Mouse (Mus musculus) c-Kit-positive CD71-positive TER-119-negative erythroid progenitor cells, embryonic 14.5 days (primary cell): ENCODE measurements around the gene Lrrc45.
"Not testable (repeated sequence)": the region's sequence is repeated elsewhere in the genome, so short reads cannot be mapped to it uniquely, and the experiment has no call there.

Experiments used
- DNase-seq: peaks from one replicate; pipeline ENCODE4 v3.0.0-alpha.2; 2013; ENCODE audit warnings: low read depth

Gene Lrrc45

DNA sequence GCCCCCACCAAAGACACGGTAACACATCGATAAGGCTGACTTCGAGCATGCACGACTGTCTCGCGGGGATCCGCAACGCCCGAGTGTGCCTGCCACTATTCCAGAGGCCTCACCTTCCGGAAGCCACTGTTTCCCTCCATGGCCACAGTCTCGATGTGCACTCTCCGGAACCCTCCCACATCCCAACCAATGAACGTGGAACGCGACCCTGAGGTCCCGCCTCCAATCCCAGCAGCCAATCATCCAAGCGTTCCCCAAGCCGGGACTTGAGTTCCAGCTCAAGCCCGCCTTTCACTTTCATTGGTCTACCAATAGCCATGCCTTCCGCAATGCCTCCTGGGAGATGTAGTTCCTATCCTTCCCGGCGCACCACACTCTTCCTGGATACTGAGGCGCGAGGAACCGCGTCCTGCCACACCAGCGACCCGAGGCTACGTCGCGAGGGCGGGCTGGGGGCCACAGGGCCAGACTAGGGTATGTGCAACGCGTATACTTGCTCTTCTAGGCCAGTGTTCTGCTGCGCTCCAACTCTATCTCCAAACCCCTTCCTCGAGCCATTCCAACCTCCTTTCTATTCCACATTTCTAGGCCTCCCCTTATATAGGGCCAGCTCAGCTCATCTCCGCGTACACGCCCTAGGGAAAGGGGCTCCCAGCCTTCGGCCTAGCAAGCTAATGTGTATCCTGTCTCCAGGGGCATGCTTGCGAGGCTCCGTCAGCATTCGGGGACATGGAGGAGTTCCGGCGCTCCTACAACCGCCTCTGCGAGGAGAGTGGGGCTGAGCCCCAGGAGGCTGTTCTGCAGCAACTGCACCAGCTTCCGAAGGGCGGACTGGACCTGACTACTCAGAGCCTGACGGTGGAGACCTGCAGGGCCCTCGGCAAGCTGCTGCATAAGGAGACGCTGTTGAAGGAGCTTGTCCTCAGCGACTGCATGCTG lies at the start of gene Lrrc45, which contains the start of gene Cenpx:
Lrrc45 (plus strand) TSS at position 346 of the 939 bp plus-strand sequence.
Cenpx (minus strand) TSS at position 159 of the 939 bp plus-strand sequence.
- DNase-seq, result peak; percentile 100

- no peak for DNase-seq
Measured at GRCm38 (mm10) chr11:120665406-120665805, 48.3 kb upstream of the Lrrc45 start.

DNA sequence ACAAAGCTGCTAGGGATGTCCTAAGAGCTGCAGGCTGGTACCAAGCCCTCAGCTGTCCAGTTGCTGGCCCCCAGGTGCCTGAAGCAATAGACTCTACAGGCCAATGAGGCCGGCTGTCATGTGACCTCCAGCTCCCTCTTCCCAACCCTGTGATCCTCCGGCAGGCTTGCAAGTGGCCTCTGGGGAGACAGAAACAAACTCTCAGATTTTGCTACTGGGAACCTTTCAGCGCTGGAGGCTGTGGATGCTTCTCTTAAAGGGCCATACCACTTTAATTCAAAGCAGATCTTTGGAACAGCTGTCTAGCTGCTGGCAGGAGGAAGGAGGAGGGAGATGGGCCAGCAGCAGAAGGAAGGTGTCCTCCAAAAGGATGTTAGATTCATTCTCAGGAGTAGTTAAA lies 47.1 kb upstream of the Lrrc45 start:
- no peak for DNase-seq

DNA sequence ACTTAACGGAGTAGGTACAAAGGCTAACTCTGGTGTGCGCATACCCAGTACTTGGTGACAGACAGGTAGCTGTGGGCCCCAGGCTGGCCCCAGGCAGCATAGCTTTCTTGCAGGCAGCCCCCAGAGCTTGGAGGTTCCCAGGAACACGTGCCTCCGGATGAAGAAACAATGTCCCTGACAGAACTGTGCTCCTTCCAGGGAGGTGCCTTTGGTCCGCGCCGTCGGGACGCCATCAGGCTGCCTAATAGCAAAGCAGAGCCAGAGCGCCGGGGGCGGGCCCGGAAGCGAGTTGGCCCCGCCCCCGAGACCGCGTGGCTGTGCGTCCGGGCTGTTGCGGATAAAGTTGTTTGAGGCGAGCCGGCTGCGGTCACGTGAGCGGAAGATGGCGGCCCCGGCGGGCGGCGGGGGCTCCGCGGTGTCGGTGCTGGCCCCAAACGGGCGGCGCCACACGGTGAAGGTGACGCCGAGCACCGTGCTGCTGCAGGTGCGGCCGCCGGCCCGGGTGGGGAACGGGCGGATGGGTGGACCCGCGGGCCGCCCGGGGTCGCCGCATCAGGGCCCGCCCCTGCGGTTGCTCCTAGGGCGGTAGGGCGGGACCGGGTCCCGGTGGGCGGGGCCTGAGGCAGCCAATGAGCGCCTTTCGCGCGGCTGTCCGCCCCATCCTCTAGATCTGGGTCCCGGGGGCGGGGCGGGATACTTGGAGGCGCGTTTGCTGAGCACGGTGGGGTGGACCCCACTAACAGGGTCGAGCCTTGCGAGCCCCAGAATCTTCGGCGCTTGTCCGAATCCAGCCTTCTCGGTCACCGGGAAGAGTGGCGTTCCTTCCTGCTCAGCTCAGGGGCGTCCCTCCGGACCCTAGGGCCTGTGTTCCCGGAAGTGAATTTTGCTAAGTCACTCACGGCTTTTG lies 40.8 kb upstream of the Lrrc45 start, which contains the start of gene Aspscr1:
Aspscr1 (plus strand) TSS at position 287 of the 907 bp plus-strand sequence.
- peak; percentile 94 for DNase-seq

GRCm38 (mm10) chr11:120673594-120674122 lies 40.1 kb upstream of the Lrrc45 start:
- DNase-seq, result no peak

DNA sequence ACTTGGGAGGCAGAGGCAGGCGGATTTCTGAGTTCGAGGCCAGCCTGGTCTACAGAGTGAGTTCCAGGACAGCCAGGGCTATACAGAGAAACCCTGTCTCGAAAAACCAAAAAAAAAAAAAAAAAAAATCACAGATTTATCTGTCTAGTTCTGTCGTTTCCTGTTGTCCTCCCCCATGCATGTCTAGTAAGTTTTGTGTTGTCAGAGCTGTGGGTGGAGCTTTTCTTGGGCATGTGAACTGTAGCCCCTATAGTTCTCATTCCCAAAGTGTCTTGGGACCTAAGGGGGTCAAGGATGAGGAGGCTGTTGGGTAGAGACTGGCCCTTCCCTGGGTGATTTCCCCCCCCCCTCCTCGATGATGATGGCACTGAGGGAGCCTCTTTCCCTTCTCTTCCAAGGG lies 37.9 kb upstream of the Lrrc45 start:
- DNase-seq, result not testable (repeated sequence)

DNA sequence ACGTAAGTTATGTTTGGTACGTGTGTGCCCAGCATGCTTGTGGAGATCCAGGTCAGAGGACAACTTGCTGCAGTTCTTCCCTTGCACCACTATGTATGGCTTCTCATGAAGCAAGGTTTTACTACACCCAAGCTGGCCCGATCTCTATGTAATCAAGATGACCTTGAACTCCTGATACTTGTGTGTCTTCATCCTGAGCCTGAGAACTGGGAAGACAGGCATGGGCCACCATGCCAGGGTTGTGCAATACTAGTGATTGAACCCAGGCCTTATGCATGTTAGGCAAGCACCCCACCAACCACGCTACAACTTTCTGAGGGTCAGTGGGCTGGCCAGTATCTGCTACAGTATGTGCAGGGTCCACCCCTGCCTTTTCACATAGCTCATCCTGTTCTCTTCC lies 36.8 kb upstream of the Lrrc45 start:
- DNase-seq, result no peak

- DNase-seq, result no peak
Measured at GRCm38 (mm10) chr11:120679909-120680308, 33.8 kb upstream of the Lrrc45 start.

GRCm38 (mm10) chr11:120682683-120683082 lies 31.0 kb upstream of the Lrrc45 start:
- DNase-seq, result no peak

DNA sequence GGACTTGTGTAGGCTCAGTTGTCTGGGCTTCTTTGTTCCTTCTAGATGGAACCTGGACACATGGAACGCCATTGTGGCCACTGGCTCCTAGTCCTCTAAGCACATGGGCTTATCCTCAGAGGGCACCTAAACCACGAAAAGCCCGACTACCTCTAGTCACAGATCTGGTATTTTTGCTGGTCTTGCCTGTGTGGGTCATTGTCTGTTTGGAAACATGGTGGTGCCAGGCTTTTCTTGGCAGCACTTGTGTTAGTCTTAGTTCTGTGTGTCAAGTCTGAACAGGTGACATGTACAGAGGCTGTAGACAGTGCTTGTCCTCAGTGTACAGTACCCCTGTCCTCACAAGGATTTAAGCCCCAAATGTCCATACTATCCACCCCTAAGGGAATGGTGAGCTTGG lies 30.2 kb upstream of the Lrrc45 start:
- DNase-seq, result no peak

DNA sequence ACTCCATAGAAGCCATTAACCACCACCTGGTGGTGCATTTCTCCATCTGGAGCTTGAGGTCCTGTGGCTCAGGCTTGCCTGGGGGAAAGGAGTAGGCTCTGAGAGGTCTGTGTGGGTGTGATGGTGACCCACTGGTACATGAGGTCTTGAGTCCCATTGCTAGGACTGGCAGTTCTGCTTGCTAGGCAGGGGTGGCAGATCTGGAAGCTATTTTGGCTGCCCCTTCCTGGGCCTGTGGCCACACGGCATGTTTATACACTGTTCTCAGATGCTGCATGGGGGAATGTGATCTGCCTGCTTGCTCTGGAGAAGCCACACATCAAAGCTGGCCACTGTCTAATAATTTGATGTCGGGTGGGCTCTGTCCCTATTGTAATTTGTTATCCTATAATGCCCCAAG lies 29.6 kb upstream of the Lrrc45 start:
- no peak for DNase-seq

DNA sequence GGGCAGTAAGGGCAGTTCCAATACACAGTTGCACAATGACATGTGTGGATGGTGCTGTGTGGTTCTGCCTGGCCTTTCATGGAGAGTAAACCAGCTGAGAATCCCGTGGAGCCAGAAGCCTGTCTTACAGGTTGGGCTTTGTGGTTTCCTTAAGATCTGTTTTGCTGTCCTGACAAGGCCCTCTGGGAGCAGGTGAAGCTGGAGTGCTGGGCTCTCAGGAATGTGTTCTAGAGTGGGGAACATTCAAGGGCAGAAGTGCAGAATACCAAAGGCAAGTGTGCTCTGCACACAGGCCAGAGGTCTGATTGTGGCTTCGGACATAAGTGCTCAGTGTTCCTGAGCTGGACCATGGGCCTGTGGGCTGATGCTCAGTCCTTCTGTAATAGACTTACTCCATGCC lies 29.1 kb upstream of the Lrrc45 start:
- DNase-seq, result no peak

- no peak for DNase-seq
Measured at GRCm38 (mm10) chr11:120686650-120687272, 27.0 kb upstream of the Lrrc45 start.

- DNase-seq, result no peak
Measured at GRCm38 (mm10) chr11:120689365-120689764, 24.4 kb upstream of the Lrrc45 start.

GRCm38 (mm10) chr11:120692471-120693011 lies 21.2 kb upstream of the Lrrc45 start:
- DNase-seq, result no peak

DNA sequence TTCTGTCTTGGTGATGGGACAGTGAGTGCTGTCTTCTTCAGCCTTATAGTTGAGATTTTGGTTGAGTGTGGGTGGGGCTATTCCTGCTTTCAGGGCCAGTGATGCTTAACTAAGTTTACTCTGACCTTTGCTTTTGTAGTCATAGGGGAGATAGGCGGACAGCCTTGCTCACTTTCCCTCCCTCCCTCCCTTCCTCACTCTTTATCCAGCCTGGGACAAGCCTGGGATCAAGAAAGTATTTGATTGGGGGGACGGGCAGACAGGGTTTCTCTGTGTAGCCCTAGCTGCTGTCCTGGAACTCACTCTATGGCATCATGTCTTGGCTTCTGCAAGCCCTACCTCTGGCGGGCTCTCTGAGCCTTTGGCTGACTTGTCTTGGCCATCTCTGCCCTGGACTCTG lies 20.3 kb upstream of the Lrrc45 start:
- no peak for DNase-seq

DNA sequence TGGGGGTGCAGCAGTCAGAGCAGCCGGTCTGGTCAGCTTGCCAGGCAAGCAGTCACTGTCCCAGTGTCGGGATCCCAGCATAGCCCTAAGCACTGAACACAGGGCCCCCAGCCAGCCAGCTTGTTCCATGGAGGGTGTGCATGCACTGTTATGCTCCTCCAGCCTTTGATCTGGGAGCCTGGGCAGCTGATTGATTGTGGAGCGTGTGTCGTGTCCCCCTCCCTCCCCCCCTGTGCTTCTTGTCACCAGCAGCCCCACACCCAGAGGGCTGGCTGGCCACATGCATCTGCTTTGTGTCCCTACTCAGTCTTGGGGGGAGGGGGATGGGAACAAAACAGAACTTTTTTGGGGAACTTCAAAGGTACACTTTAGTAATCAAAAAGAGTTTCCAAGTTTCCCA lies 18.5 kb upstream of the Lrrc45 start:
- no peak for DNase-seq

DNA sequence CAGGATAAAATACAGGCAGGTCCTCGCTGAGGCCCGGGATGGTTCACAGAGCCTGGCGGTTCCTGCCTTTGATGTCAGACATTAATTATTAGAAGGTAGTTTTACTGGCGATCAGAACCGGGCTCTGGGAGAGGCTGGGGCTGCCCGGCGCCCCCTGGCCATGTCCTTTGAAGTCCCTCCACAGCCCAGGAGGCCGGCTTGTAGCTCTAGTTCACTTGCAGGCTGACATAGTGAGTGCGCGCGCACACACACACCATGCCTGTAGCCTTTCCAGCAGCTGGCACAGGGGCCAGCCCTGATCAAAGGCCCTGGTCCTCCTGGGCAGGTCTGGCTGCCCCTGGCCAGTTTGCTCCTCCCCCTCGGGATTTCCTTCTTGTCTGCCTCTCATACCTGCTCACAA lies 18.1 kb upstream of the Lrrc45 start:
- no peak for DNase-seq

GRCm38 (mm10) chr11:120696568-120696967 lies 17.2 kb upstream of the Lrrc45 start:
- DNase-seq, result no peak

- DNase-seq, result no peak
Measured at GRCm38 (mm10) chr11:120697741-120698140, 16.0 kb upstream of the Lrrc45 start.

GRCm38 (mm10) chr11:120703696-120704454 lies 9.8 kb upstream of the Lrrc45 start:
- no peak for DNase-seq
